Mouse (Mus musculus) bone marrow, adult 2 months (tissue): Measurements from ENCODE around the gene 4931406P16Rik.

Source experiments
- CTCF ChIP-seq: fragments of 200-500 bp; IDR thresholded peaks from 2 replicates; pipeline ENCODE4 v1.5.1; 2011; ENCODE audit warnings: low read length, control low read depth; ENCODE audit not compliant: control insufficient read depth, insufficient read depth
- POLR2A ChIP-seq: fragments of 200-500 bp; IDR thresholded peaks from 2 replicates; pipeline ENCODE4 v1.6.1; 2011; ENCODE audit warnings: low read depth, mild to moderate bottlenecking, control low read depth, low read length, borderline replicate concordance; ENCODE audit not compliant: control insufficient read depth

DNA sequence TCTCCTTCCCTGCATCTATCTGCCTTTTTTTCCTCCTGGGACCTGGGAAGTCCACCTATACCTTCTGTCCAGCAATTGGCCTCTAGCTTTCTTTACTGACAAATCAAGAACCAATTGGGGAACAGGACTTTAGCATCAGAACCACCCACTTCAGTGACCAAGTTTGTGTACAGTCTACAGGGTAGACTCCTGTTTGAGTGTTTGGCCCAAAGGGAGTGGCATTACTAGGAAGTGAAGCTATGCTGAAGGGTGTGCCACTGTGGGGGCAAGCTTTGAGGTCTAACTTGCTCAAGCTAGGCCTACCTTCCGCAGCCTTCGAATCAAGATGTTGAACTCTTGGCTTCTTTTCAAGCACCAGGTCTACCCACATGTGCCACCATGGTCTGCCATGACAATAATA lies 112.5 kb downstream of the 4931406P16Rik start:
- TF ChIP-seq CTCF: no peak
- TF ChIP-seq POLR2A: no peak
